Mouse (Mus musculus): ENCODE data around the gene Ctdnep1.

DNA sequence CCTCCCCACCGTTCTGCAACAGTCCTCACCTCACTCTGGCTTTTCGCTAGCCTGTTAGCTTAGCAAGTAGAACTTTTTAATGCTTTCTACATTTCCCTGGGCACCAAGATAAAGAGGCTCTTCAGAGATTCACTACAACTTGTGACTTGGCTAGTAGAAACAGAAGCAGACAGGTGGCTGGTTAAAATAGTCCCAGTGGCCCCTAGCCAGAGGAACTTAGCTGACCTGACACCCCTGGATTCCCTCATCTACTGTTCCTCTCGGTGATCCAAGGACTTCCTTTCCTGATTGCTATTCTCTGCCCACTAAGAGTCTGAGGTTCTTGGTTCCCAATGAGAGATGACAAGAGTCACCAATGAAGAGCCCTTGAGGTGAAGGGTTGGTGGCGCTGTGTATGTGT, 2.4 kb downstream of the Ctdnep1 start:
- TF ChIP-seq CTCF (conservative IDR thresholded peaks at IDR 0.05; ENCODE audit: low read length) (no peak), POU5F1 (IDR thresholded peaks at IDR 0.05; ENCODE audit: borderline replicate concordance, low read length) (no peak)
